Mouse (Mus musculus): Measurements from ENCODE around the gene Tff2. TPM values are rescaled to one million over a fixed set of nuclear protein-coding genes. Genes with fewer than 3 reads are reported as not detected.

Tff2 gene
- total RNA-seq, 2 experiments from 2014 or later, result not detected

Other genes with a start within 250 kb of the Tff2 start
- not detected in 2 replicates for gene Glp1r, start 242.5 kb downstream of the Tff2 start, total RNA-seq (2015)
- not detected in 2 replicates for gene Glp1r, start 242.5 kb downstream of the Tff2 start, total RNA-seq (2017)
- not detected in 2 replicates for gene Umodl1, start 189.6 kb downstream of the Tff2 start, total RNA-seq (2015)
- not detected in 2 replicates for gene Umodl1, start 189.6 kb downstream of the Tff2 start, total RNA-seq (2017)
- gene Abcg1, start 86.6 kb downstream of the Tff2 start, total RNA-seq (2015), result 6.2 and 8.3 TPM in 2 replicates
- gene Abcg1, start 86.6 kb downstream of the Tff2 start, total RNA-seq (2017), result 10.6 and 11.3 TPM in 2 replicates
- not detected in 2 replicates for gene Tff3, start 14.6 kb downstream of the Tff2 start, total RNA-seq (2015)
- not detected in 2 replicates for gene Tff3, start 14.6 kb downstream of the Tff2 start, total RNA-seq (2017)
- not detected in 2 replicates for gene Tff1, start 21.0 kb upstream of the Tff2 start, total RNA-seq (2015)
- not detected in 2 replicates for gene Tff1, start 21.0 kb upstream of the Tff2 start, total RNA-seq (2017)
- gene Tmprss3, start 54.7 kb upstream of the Tff2 start, total RNA-seq (2015), result 5.6 and 7.6 TPM in 2 replicates
- gene Tmprss3, start 54.7 kb upstream of the Tff2 start, total RNA-seq (2017), result 2.4 and 2.9 TPM in 2 replicates
- gene Ubash3a, start 63.6 kb upstream of the Tff2 start, total RNA-seq (2015), result 29.7 and 33.6 TPM in 2 replicates
- 36.7 and 41.7 TPM in 2 replicates for gene Ubash3a, start 63.6 kb upstream of the Tff2 start, total RNA-seq (2017)
- 0.72 and 1.4 TPM in 2 replicates for gene Rsph1, start 133.1 kb upstream of the Tff2 start, total RNA-seq (2015)
- 1.8 and 3.0 TPM in 2 replicates for gene Rsph1, start 133.1 kb upstream of the Tff2 start, total RNA-seq (2017)
- gene Slc37a1, start 142.5 kb upstream of the Tff2 start, total RNA-seq (2015), result 9.8 TPM in 2 replicates
- 6.2 and 8.3 TPM in 2 replicates for gene Slc37a1, start 142.5 kb upstream of the Tff2 start, total RNA-seq (2017)
- 0.79 TPM in 1 of 2 replicates, not detected in the other for gene Pde9a, start 241.9 kb upstream of the Tff2 start, total RNA-seq (2015)
- gene Pde9a, start 241.9 kb upstream of the Tff2 start, total RNA-seq (2017), result 1.5 TPM in 1 of 2 replicates, not detected in the other